Mouse (Mus musculus): ENCODE results near the gene Crybg2.

DNA sequence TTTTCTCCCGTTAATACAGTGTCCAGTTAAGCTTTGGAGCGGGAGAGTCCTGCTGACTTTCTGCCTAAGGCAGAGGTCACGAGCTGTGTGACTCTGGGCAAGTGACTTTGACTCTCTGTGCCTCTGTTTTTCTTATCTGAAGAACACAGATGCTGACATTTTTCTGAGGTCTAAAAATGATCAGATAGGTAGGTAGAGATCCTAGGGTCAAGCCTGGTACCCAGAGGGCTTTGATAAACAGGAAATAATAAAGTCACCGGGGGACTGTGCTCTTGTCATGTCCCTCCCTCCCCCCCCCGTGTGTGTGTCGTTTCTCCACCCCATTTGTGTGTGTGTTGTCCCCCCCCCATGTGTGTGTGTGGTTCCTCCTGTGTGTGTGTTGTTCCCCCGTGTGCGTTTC lies 1.9 kb downstream of the Crybg2 start:
- TF ChIP-seq CTCF (IDR thresholded peaks at IDR 0.05) = no peak
- no peak for TF ChIP-seq EP300 (IDR thresholded peaks at IDR 0.05)

Measured in lung, postnatal 0 days (tissue).